Mouse (Mus musculus) heart, postnatal 0 days (tissue): ENCODE measurements at regions not wholly inside any gene's neighbourhood (a gene's known extent, or its start where the extent isn't known, plus 50 kb on each side); places are given as distances from the start of the nearest gene placed in this dataset.

Experiments
- ATAC-seq: fragments of 200-750 bp; cut with Nextera tagmentation; 2 replicates; pipeline ENCODE4 v1.8.0; 2017; ENCODE audit warnings: low read depth, moderate number of reproducible peaks, moderate library complexity; ENCODE audit not compliant: insufficient read depth
- DNase-seq: peaks from one replicate; pipeline ENCODE4 v3.0.0-alpha.2; 2016; ENCODE audit warnings: low spot score
- H3K27ac ChIP-seq: fragments of 300-500 bp; sonication (generic); 2 replicates; pipeline ENCODE4 v1.5.1; 2014; ENCODE audit warnings: low read depth, mild to moderate bottlenecking
- H3K27me3 ChIP-seq: fragments of 300-500 bp; sonication (generic); 2 replicates; pipeline ENCODE4 v1.6.1; 2014; ENCODE audit warnings: low read length, mixed read lengths; ENCODE audit not compliant: control insufficient read depth, insufficient read depth
- H3K36me3 ChIP-seq: fragments of 300-500 bp; sonication (generic); replicated peaks from 2 replicates; pipeline ENCODE4 v1.6.1; 2014; ENCODE audit warnings: low read length, mixed read lengths; ENCODE audit not compliant: control insufficient read depth, insufficient read depth
- H3K4me1 ChIP-seq: fragments of 300-500 bp; sonication (generic); 2 replicates; pipeline ENCODE4 v1.6.1; 2014; ENCODE audit warnings: antibody characterized with exemption; ENCODE audit not compliant: control insufficient read depth, insufficient read depth
- H3K4me2 ChIP-seq: fragments of 300-500 bp; sonication (generic); 2 replicates; pipeline ENCODE4 v1.6.1; 2014; ENCODE audit warnings: low read depth, mild to moderate bottlenecking, low read length, moderate library complexity
- H3K4me3 ChIP-seq: fragments of 300-500 bp; sonication (generic); 2 replicates; pipeline ENCODE4 v1.5.1; 2014; ENCODE audit warnings: low read depth, low read length
- H3K9ac ChIP-seq: fragments of 300-500 bp; sonication (generic); replicated peaks from 2 replicates; pipeline ENCODE4 v1.6.1; 2014; ENCODE audit warnings: low read depth, low read length, mixed read lengths
- H3K9me3 ChIP-seq: fragments of 300-500 bp; sonication (generic); replicated peaks from 2 replicates; pipeline ENCODE4 v1.6.1; 2016; ENCODE audit warnings: low read length; ENCODE audit not compliant: control insufficient read depth
- CTCF ChIP-seq: IDR thresholded peaks from 2 replicates; pipeline ENCODE4 v1.5.1; 2016; ENCODE audit warnings: antibody characterized with exemption, control low read depth, low read depth
- EP300 ChIP-seq: IDR thresholded peaks from 2 replicates; pipeline ENCODE4 v1.6.1; 2016; ENCODE audit warnings: antibody characterized with exemption, low read depth
- WGBS: fragments of 180-500 bp; shearing (Covaris S2); extraction: QIAGEN DNeasy Blood & Tissue Kit; methylation state at CpG from one replicate; pipeline ENCODE4 v1.1.7; 2014; 5-methylcytosine and 5-hydroxymethylcytosine counted together

GRCm38 (mm10) chr7:125313604-125314003 lies 130.9 kb upstream of the Kdm8 start:
- ATAC-seq = no peak
- no peak overlapping the region for H3K9ac ChIP-seq
- H3K4me3 ChIP-seq = no peak overlapping the region
- 74% methylated on average over 3 of the region's 3 CpGs for WGBS
- no peaks in the 10 kb centered on the region for H3K36me3 ChIP-seq
- H3K27me3 ChIP-seq = no peaks in the 10 kb centered on the region
- no peak overlapping the region for H3K4me2 ChIP-seq
- TF ChIP-seq CTCF (no peak), EP300 (no peak)
- no peaks in the 10 kb centered on the region for H3K4me1 ChIP-seq
- DNase-seq = no peak
- no peaks in the 10 kb centered on the region for H3K9me3 ChIP-seq
- no peak overlapping the region for H3K27ac ChIP-seq

GRCm38 (mm10) chr7:125334769-125335168 lies 109.7 kb upstream of the Kdm8 start:
- DNase-seq = no peak
- Histone ChIP-seq H3K27me3 (no peaks in the 10 kb centered on the region), H3K4me2 (no peak overlapping the region), H3K4me3 (no peak overlapping the region), H3K36me3 (no peaks in the 10 kb centered on the region), H3K9me3 (no peaks in the 10 kb centered on the region), H3K4me1 (no peaks in the 10 kb centered on the region), H3K27ac (no peak overlapping the region), H3K9ac (no peak overlapping the region)
- WGBS = 46% methylated on average over 2 of the region's 2 CpGs
- TF ChIP-seq EP300 (no peak), CTCF (no peak)
- ATAC-seq = no peak

DNA sequence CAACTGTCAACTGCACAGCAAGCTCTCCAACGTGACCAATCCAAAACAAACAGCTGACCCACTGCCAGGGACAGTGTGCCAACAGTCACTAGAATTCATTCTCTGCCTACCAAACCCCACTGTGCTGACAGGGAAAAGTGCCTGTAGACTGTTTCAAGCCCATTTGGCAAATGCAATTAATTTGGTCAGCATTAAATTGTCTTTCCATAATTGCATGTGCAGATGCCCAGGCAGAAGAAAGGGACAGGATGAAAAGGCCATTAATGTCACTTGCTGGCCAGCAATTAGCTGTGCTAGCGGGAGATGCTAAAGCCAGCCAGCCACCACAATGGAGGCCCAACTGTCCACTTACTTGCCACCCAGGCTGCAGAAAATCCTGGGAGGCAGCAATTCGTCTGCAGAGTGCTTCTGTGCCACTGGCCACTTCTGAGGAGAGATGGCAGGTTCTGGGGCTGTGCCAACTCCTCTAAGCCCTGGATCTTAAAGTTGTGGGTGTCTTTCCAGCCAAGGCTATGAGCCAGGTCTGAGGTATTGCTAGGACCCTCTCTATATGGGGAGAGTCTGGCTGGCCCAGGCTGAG lies 108.8 kb upstream of the Kdm8 start:
- Histone ChIP-seq H3K27me3 (no peaks in the 10 kb centered on the region), H3K36me3 (no peaks in the 10 kb centered on the region), H3K9me3 (no peaks in the 10 kb centered on the region), H3K27ac (no peak overlapping the region), H3K4me3 (no peak overlapping the region), H3K4me2 (no peak overlapping the region), H3K9ac (no peak overlapping the region), H3K4me1 (no peaks in the 10 kb centered on the region)
- ATAC-seq (no peak), DNase-seq (no peak)
- TF ChIP-seq CTCF (no peak), EP300 (no peak)
- 58% methylated on average over 3 of the region's 3 CpGs for WGBS

GRCm38 (mm10) chr7:125336826-125337225 lies 107.7 kb upstream of the Kdm8 start:
- 75% methylated on average over 3 of the region's 3 CpGs for WGBS
- Histone ChIP-seq H3K4me1 (no peaks in the 10 kb centered on the region), H3K27me3 (no peaks in the 10 kb centered on the region), H3K9me3 (no peaks in the 10 kb centered on the region), H3K4me3 (no peak overlapping the region), H3K36me3 (no peaks in the 10 kb centered on the region), H3K27ac (no peak overlapping the region), H3K9ac (no peak overlapping the region), H3K4me2 (no peak overlapping the region)
- TF ChIP-seq EP300 = no peak
- no peak for TF ChIP-seq CTCF
- ATAC-seq (no peak), DNase-seq (no peak)

DNA sequence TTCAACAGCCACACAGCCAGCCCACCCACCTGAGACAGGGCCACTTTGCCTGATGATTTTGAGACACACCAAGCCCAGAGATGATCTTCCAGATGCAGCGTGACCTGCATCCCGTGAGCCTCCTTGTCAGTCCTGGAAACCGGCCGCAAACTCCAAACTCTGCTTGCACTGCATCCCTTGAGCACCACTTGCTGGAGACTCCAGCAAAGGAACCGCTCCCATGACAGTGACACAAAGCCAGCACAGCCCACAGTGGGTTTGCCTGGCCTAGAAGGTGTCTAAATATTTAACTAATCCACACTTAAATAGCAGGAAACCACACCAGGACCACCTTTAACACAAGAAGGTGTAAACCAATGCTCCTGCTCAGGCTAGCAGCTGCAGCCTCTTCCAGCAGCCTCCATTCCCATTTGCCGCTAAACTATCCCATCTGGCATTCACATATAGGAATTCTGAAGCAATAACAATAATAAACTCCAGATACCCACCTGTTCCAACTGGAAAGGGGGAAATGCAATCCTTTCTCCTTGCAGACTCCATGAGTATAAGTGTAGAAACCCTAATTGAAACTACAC lies 106.2 kb upstream of the Kdm8 start:
- no peak overlapping the region for H3K9ac ChIP-seq
- 86% methylated on average over 6 of the region's 6 CpGs for WGBS

DNA sequence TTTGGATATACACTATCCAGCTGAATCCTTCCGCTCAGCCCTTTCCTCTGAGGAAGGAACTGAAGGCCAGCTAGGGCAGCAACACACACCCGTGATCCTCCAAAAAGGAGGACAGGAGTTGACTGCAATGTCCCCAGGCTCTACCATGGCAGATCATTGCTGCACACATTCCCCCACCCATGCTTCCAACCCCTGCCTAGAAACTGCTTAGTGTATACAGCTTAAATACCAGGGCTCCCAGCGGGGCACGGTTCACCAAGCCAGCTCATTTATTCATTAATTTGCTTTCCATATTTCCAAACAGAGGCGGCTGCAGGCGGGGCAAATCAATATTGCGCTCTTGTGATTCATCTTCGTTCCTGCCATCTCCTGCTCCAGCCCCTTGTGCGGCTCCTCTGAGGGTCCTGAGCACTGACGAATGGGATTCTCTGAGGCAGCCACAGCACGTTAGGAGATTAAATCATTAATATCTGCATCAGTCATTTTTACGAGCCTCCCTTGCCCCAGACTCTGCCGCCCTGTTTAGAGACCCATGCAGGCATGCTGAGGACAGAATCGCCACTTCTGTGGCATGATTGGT lies 104.1 kb upstream of the Kdm8 start:
- no peak overlapping the region for H3K4me3 ChIP-seq
- no peak for ATAC-seq

More for the DNA sequence above, 106.2 kb upstream of the Kdm8 start:
- Histone ChIP-seq H3K4me2 (no peak overlapping the region), H3K4me3 (no peak overlapping the region), H3K9me3 (no peaks in the 10 kb centered on the region), H3K27ac (no peak overlapping the region), H3K4me1 (no peaks in the 10 kb centered on the region), H3K36me3 (no peaks in the 10 kb centered on the region), H3K27me3 (no peaks in the 10 kb centered on the region)
- DNase-seq (no peak), ATAC-seq (no peak)
- TF ChIP-seq CTCF = no peak

More for the DNA sequence above, 104.1 kb upstream of the Kdm8 start:
- no peak for DNase-seq
- TF ChIP-seq CTCF (no peak), EP300 (no peak)
- Histone ChIP-seq H3K36me3 (no peaks in the 10 kb centered on the region), H3K9ac (no peak overlapping the region), H3K9me3 (no peaks in the 10 kb centered on the region), H3K27me3 (no peaks in the 10 kb centered on the region), H3K4me2 (no peak overlapping the region), H3K4me1 (no peaks in the 10 kb centered on the region), H3K27ac (no peak overlapping the region)
- WGBS = 79% methylated on average over 14 of the region's 14 CpGs
